Mouse (Mus musculus) erythroblast, embryonic 14.5 days (primary cell): ENCODE measurements around the gene Gm17662.

ENCODE experiments used
- GATA1 ChIP-seq: IDR thresholded peaks from 2 replicates; pipeline ENCODE4 v1.6.1; 2012; ENCODE audit warnings: low read length, inconsistent platforms, mixed read lengths
- TAL1 ChIP-seq: IDR thresholded peaks from 3 replicates; pipeline ENCODE4 v1.6.1; 2012; ENCODE audit warnings: low read length, inconsistent platforms, mixed read lengths

DNA sequence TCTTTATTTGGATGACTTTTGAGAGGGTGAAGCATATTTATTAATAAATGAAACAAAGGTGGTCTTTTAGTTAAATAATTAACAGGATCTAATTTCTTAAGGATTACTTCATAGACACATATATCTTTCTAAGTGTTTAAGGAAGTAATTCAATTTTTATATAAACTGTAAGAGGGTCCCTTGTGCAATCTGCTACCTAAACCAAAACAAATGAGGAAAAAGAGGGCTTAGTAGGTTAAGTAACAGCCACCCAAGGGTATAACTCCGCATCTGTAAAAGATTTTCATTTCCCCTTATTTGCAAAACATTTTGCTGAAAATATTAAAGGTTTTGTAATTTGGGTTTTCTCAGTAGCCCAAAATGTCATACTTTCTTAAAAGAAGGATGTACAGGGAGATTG lies 7.3 kb downstream of the Gm17662 start:
- TF ChIP-seq GATA1, result no peak
- no peak for TF ChIP-seq TAL1
